Mouse (Mus musculus) ES-E14 (cell line): Measurements from ENCODE around the gene App. TPM values are rescaled to one million over a fixed set of nuclear protein-coding genes. Genes with fewer than 3 reads are reported as not detected.

ENCODE experiments used
- DNase-seq: peaks from one replicate; pipeline ENCODE4 v3.0.0-alpha.2; 2013; ENCODE audit warnings: low read depth, low spot score
- H3K27ac ChIP-seq: 2 replicates; pipeline ENCODE4 v1.5.1; 2012; ENCODE audit warnings: low read depth, mild to moderate bottlenecking, low read length, moderate library complexity, mixed read lengths; ENCODE audit not compliant: poor library complexity, insufficient read depth, severe bottlenecking
- H3K36me3 ChIP-seq: 2 replicates; pipeline ENCODE4 v1.6.1; 2012; ENCODE audit warnings: mild to moderate bottlenecking, low read length, moderate library complexity, mixed read lengths; ENCODE audit not compliant: control insufficient read depth, poor library complexity, insufficient read depth, severe bottlenecking
- H3K4me1 ChIP-seq, 2 experiments: fragments of 150-350 bp in 1 of 2; sonication (generic) in 1 of 2; 2 replicates each; pipeline ENCODE4 v1.6.1; 2012; ENCODE audit warnings: low read length in 2 of 2, mild to moderate bottlenecking in 1 of 2, mixed read lengths in 1 of 2; ENCODE audit not compliant: control insufficient read depth in 2 of 2, insufficient read depth in 2 of 2, poor library complexity in 1 of 2
- H3K4me3 ChIP-seq, 2 experiments: fragments of 150-350 bp in 1 of 2; sonication (generic) in 1 of 2; 2 replicates each; pipeline ENCODE4 v1.5.1; 2012; ENCODE audit warnings: low read length in 2 of 2, low read depth in 1 of 2, mild to moderate bottlenecking in 1 of 2, mixed read lengths in 1 of 2; ENCODE audit not compliant: insufficient read depth in 1 of 2, poor library complexity in 1 of 2, severe bottlenecking in 1 of 2
- H3K9ac ChIP-seq: 2 replicates; pipeline ENCODE4 v1.6.1; 2012; ENCODE audit warnings: low read depth, mild to moderate bottlenecking, low read length, mixed read lengths; ENCODE audit not compliant: poor library complexity, insufficient read depth, severe bottlenecking
- H3K9me3 ChIP-seq: fragments of 150-350 bp; sonication (generic); 2 replicates; pipeline ENCODE4 v1.6.1; 2012; ENCODE audit warnings: low read depth, mild to moderate bottlenecking, low read length; ENCODE audit not compliant: control insufficient read depth, insufficient read depth
- CHD2 ChIP-seq: IDR thresholded peaks from 2 replicates; pipeline ENCODE4 v1.6.1; 2014; ENCODE audit warnings: mild to moderate bottlenecking, low read depth, low read length, inconsistent platforms
- HCFC1 ChIP-seq: IDR thresholded peaks from 2 replicates; pipeline ENCODE4 v1.6.1; 2012; ENCODE audit warnings: low read length, inconsistent platforms, borderline replicate concordance; ENCODE audit not compliant: insufficient read depth
- MAFK ChIP-seq: IDR thresholded peaks from 2 replicates; pipeline ENCODE4 v1.6.1; 2014; ENCODE audit warnings: mild to moderate bottlenecking, low read depth, low read length, inconsistent platforms; ENCODE audit not compliant: insufficient read depth
- ZC3H11A ChIP-seq: IDR thresholded peaks from 2 replicates; pipeline ENCODE4 v1.6.1; 2012; ENCODE audit warnings: low read depth, mild to moderate bottlenecking, inconsistent platforms, low read length, borderline replicate concordance
- ZNF384 ChIP-seq: IDR thresholded peaks from 2 replicates; pipeline ENCODE4 v1.6.1; 2012; ENCODE audit warnings: low read depth, low read length, inconsistent platforms
- in situ Hi-C, 2 experiments: fragments of 600-800 bp; cut with MboI; formaldehyde crosslinking; loops; one replicate each; pipeline ENCODE4 v1.15.1; 2025; ENCODE audit warnings: low sequenced_read_pairs in 2 of 2, inconsistent platforms in 1 of 2; ENCODE audit not compliant: unreplicated experiment in 2 of 2
- total RNA-seq: library from RNA; depleted of rRNA; stranded (reverse); fragments of 300-350 nt; gene quantifications from 2 replicates; pipeline ENCODE4 v1.2.3, GENCODE M21; 2012

App gene
- total RNA-seq, 1 experiment = 52.4 TPM

DNA sequence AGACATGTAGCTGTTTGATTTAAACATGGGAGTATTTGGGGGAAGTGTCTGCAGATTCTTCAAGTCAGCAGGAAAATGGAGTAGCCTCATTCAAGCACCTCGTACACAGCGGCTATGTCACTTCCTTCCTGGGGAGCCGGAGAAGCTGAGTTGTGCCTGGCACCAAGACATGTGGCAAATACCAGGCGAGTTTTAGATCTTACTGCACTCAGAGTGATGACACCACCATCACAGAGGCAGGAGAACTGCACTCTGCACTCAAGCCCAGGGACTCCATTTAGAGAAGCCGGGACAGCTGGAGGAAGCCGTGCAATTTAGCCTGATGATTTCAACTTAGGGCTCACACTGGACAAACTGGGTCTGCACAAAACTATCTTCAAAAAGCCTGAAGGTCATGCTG lies 183.6 kb downstream of the App start:
- in situ Hi-C loops = no loop called here
- Histone ChIP-seq H3K36me3 (no peaks in the 10 kb centered on the region), H3K4me3 (no peak overlapping the region), H3K4me1 (no peaks in the 10 kb centered on the region), H3K9me3 (no peaks in the 10 kb centered on the region), H3K27ac (no peak overlapping the region), H3K9ac (no peak overlapping the region)
- no peak for TF ChIP-seq ZC3H11A
- TF ChIP-seq ZNF384 = no peak
- TF ChIP-seq CHD2 = no peak
- no peak for TF ChIP-seq MAFK
- no peak for TF ChIP-seq HCFC1
- DNase-seq = no peak

DNA sequence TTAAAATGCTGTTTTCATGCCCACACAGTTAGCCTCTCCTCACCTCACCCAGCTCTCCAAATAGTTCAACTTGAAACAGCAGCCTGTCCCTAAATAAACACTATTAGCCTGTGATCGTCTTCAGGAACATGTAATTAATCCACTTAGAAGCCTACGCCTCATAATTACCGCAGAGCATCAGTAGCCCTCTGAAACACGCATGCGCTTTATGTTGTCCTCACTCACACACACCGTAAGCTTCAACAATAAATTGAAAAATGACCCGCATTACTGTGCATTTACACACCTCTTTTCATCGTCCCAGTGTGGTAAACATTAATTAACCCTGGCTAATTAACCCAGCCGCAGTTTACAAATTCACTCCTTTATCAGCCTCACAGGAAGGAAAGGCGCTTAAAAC lies 184.1 kb downstream of the App start:
- Histone ChIP-seq H3K9ac (no peak overlapping the region), H3K4me1 (no peaks in the 10 kb centered on the region), H3K4me3 (no peak overlapping the region), H3K9me3 (no peaks in the 10 kb centered on the region), H3K27ac (no peak overlapping the region), H3K36me3 (no peaks in the 10 kb centered on the region)
- no peak for DNase-seq
- TF ChIP-seq CHD2 (no peak), MAFK (no peak), HCFC1 (no peak), ZC3H11A (no peak), ZNF384 (no peak)
- in situ Hi-C loops = no loop called here

DNA sequence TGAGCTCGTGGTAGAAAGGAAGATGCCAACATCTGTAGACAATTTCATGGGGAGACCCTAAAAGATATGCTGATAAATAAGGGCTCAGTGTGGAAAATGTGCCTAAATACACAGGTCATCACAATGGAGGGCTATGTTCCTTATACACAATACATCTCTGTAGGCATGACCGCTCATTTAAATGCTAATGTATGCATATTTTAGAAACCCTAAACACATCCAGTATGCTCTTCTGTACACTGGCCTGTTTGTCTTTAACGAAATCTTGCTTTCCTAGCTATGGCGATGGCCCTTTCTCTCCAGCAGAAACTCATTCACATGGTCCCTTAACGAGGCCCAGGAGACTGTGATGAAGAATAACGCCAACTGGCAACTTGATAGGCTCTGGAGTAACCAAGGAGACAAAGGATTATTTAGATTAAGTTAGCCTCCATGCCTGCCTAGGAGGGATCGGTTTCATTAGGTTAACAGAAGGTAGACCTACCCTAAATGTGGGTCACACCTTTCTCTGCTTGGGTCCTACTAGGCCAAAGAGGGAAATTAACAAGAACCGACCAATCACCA lies 185.8 kb downstream of the App start:
- in situ Hi-C loops = no loop called here
- Histone ChIP-seq H3K27ac (no peak overlapping the region), H3K9ac (no peak overlapping the region), H3K9me3 (no peaks in the 10 kb centered on the region), H3K4me1 (no peaks in the 10 kb centered on the region), H3K36me3 (no peaks in the 10 kb centered on the region), H3K4me3 (no peak overlapping the region)
- TF ChIP-seq MAFK = no peak
- TF ChIP-seq CHD2 = no peak
- no peak for TF ChIP-seq ZC3H11A
- TF ChIP-seq HCFC1 = no peak
- TF ChIP-seq ZNF384 = no peak
- no peak for DNase-seq

DNA sequence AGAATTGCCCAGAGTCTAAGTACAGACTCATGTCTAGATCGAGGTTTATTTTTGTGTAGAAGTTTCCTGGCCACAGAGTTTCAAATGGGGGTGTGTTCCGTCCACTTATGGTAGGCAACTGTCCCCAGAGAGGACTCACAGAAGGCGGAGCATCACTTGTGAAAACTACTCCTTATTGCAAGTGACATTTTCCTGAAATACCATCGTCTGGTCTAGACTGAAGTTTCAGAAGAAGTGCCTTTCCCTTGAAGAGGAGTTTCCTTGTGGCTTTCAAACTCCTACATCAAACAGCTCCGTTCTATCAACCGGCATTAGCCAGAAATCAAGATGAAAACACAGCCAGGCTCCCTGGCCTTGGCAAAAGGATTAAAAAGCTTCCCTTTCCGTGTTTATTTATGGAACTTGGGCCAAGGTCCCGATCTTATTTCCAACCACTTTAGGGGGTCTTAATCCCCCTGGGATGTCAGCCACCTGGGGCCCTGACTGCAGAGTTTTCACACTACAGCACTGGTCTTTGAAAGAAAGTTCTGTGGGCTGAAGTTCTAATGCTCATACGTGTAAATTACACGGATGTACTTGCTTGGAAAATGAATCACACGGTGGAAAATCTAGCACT lies 187.4 kb downstream of the App start:
- no peak for DNase-seq
- no peaks in the 10 kb centered on the region for H3K4me1 ChIP-seq
- H3K36me3 ChIP-seq = no peaks in the 10 kb centered on the region
- no peak for TF ChIP-seq ZNF384
- no peak overlapping the region for H3K9ac ChIP-seq
- H3K27ac ChIP-seq = no peak overlapping the region
- no peak overlapping the region for H3K4me3 ChIP-seq
- no peaks in the 10 kb centered on the region for H3K9me3 ChIP-seq
- in situ Hi-C loops = no loop called here

DNA sequence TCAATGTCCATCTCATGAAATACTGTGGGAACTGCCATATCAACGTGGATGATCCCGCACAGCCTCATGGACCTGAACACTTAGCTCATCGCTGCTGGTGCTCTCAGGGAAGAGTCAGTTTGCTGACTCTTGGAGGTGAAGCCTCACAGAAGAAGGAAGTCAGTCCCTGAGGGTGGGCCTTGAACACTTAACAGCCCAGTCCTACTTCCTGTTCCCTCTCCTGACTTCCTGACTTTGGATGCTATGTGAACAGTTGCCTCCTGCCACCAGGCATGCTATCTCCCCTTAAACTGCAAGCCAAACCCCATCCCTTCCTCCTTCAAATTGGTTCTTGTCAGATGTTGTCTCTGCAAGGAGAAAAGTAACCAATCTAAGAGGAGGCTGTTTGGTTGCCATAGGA lies 188.2 kb downstream of the App start:
- no peaks in the 10 kb centered on the region for H3K9me3 ChIP-seq
- H3K4me3 ChIP-seq = no peak overlapping the region
- DNase-seq = no peak
- H3K9ac ChIP-seq = no peak overlapping the region
- H3K36me3 ChIP-seq = no peaks in the 10 kb centered on the region
- H3K27ac ChIP-seq = no peak overlapping the region
- no peaks in the 10 kb centered on the region for H3K4me1 ChIP-seq
- TF ChIP-seq CHD2 (no peak), MAFK (no peak), ZNF384 (no peak), ZC3H11A (no peak), HCFC1 (no peak)
- in situ Hi-C loops = no loop called here
